Mouse (Mus musculus): ENCODE measurements at regions not wholly inside any gene's neighbourhood (a gene's known extent, or its start where the extent isn't known, plus 50 kb on each side); places are given as distances from the start of the nearest gene placed in this dataset.
"Not testable (repeated sequence)": the region's sequence is repeated elsewhere in the genome, so short reads cannot be mapped to it uniquely, and the experiment has no call there.

GRCm38 (mm10) chr17:79501031-79501474, 110.6 kb upstream of the Rmdn2 start:
- no peak for DNase-seq

- DNase-seq = no peak
These were observed 109.7 kb upstream of the Rmdn2 start for GRCm38 (mm10) chr17:79501926-79502325.

- DNase-seq = no peak
These were observed 108.6 kb upstream of the Rmdn2 start for GRCm38 (mm10) chr17:79503037-79503436.

GRCm38 (mm10) chr17:79504209-79504608, 107.5 kb upstream of the Rmdn2 start:
- no peak for DNase-seq

- DNase-seq = no peak
These were observed 106.1 kb upstream of the Rmdn2 start for GRCm38 (mm10) chr17:79505565-79505964.

- peak; percentile 59 for DNase-seq
These were observed 102.4 kb upstream of the Rmdn2 start for GRCm38 (mm10) chr17:79509281-79509680.

- DNase-seq = no peak
These were observed 101.5 kb upstream of the Rmdn2 start for GRCm38 (mm10) chr17:79509957-79510710.

GRCm38 (mm10) chr17:79511218-79511617, 100.4 kb upstream of the Rmdn2 start:
- no peak for DNase-seq

GRCm38 (mm10) chr17:79514076-79514475, 97.6 kb upstream of the Rmdn2 start:
- DNase-seq = no peak

GRCm38 (mm10) chr17:79518185-79518584, 93.5 kb upstream of the Rmdn2 start:
- peak; percentile 31 for DNase-seq

GRCm38 (mm10) chr17:79518696-79519095, 93.0 kb upstream of the Rmdn2 start:
- no peak for DNase-seq

- DNase-seq = no peak
These were observed 92.3 kb upstream of the Rmdn2 start for GRCm38 (mm10) chr17:79519356-79519755.

GRCm38 (mm10) chr17:79520283-79520682, 91.4 kb upstream of the Rmdn2 start:
- DNase-seq = no peak

GRCm38 (mm10) chr17:79521691-79522090, 90.0 kb upstream of the Rmdn2 start:
- DNase-seq = no peak

- no peak for DNase-seq
These were observed 88.4 kb upstream of the Rmdn2 start for GRCm38 (mm10) chr17:79523230-79523629.

- no peak for DNase-seq
These were observed 84.3 kb upstream of the Rmdn2 start for GRCm38 (mm10) chr17:79527391-79527790.

- no peak for DNase-seq
These were observed 75.1 kb upstream of the Rmdn2 start for GRCm38 (mm10) chr17:79536549-79536948.

GRCm38 (mm10) chr17:79538789-79539188, 72.9 kb upstream of the Rmdn2 start:
- DNase-seq = no peak

- no peak for DNase-seq
These were observed 71.6 kb upstream of the Rmdn2 start for GRCm38 (mm10) chr17:79540038-79540437.

- DNase-seq = no peak
These were observed 71.2 kb upstream of the Rmdn2 start for GRCm38 (mm10) chr17:79540511-79540910.

GRCm38 (mm10) chr17:79543907-79544522, 67.6 kb upstream of the Rmdn2 start:
- peak; percentile 90 for DNase-seq

- no peak for DNase-seq
These were observed 65.8 kb upstream of the Rmdn2 start for GRCm38 (mm10) chr17:79545878-79546277.

GRCm38 (mm10) chr17:79547075-79547474, 64.6 kb upstream of the Rmdn2 start:
- no peak for DNase-seq

GRCm38 (mm10) chr17:79547524-79547923, 64.1 kb upstream of the Rmdn2 start:
- DNase-seq = no peak

GRCm38 (mm10) chr17:79550409-79550808, 61.3 kb upstream of the Rmdn2 start:
- DNase-seq = not testable (repeated sequence)

Measured in lung, postnatal 10 days (tissue).